Mouse (Mus musculus) granulocyte monocyte progenitor cell, adult 5-6 weeks (primary cell): ENCODE measurements at regions not wholly inside any gene's neighbourhood (a gene's known extent, or its start where the extent isn't known, plus 50 kb on each side); places are given as distances from the start of the nearest gene placed in this dataset.

Experiments
- ATAC-seq: replicated peaks from 2 replicates; pipeline ENCODE4 v1.8.0; 2016; ENCODE audit warnings: mild to moderate bottlenecking, moderate TSS enrichment, inconsistent platforms; ENCODE audit not compliant: poor library complexity, severe bottlenecking

DNA sequence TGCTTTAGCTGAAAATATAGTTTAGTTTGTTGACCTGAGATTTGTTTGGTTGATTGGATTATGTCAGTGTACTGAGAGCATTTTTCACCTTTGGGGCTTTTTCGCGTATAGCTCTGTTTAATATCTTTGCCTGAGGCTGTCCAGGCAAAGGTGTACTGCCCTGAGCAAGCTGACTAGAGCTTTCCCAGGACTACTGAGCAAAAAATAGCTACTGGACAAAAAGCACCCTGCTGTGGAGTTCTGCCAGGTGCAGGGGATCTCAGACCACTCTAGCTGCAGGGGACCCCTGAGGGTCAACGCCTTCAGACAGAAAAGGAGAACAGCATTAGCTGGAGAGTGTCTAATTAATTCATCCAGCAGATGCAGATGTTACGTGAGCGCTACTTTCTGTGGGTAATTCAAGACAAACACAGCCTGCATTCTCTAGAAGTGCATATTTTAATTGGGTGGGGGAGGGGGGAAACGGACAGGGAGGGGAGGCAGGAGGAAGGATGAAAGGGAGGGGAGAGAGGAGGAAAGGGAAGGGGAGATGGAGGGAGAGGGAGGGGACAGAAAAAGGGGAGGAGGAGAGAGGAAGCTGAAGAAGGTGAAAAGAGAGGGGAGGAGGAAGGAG lies 61.7 kb downstream of the Thnsl1 start:
- ATAC-seq: no peak

DNA sequence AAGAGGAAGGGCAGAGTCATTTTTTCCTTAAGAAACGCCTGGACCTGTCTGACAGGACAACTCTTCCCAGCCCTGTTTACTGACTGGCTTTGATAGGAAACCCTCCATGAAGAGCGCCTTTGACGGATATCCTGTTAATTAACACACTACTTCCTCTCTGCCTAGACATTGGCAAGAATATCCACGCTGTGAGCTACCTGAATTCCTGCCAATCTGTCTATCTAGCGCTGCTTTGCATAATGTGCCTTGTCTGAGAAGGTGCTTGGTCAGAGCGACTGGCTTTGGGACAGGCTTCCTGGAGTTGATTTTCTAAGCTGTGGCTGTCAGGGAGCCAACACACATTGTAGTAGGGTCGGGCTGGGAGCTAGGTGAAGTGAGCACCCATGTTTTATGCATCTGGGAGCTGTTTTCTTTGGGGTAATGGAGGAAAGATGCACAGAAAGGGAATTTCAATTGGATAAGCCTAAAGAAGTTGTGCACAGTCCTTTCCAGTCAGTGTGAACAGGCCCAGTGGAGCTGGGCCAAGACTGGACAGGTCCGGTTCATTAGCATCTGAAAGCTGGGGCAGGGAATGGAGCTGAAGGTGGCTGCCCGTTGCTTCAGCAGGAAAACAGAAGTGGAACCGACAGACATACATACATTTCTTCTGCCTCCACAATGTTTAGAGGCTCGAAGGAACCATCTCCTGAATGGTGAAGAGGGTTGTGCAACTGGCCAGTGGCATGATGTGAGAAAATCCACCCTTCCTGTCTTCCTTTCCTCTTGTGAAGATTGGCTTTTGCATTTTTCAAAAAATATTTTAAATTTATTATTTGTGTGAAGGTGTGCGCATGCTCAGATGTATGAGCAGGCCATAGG lies 64.7 kb downstream of the Thnsl1 start:
- peak; percentile 80 for ATAC-seq

DNA sequence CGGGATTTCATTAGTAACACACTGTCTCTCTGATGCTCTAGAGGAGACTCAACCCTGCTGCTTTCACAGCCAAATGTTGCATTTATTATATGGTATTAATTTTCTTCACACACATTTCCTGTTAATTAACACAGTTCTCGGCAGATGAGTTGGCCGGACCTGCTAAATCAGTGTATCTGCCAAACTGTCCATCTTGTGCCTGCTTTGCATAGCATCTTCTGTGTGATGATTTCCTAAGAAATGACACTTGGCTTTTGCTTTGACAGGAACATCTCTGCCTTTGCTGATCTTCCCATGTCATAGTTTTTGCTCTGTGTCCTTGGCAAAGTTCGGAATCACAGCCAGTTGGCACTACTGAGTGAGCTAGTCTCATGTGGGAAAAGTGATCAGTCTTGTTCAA lies 67.9 kb downstream of the Thnsl1 start:
- no peak for ATAC-seq

DNA sequence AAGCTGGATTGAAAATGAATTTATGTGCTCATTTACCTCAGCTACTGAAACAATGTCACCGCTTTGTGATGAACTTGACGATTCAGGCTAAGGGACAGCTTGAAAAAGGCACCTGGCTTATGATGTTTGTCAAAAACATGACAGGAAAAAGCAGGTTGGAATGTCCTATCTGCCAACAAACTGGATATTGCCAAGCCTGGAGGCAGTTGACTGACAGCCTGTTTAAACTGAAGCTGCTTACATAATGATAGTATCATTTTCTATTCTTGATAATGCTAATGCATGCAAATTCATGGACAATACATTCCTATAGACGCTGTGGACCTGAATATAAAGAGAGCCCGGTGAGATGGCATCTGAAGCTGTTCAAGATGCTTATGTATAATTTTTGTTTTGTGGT lies 69.8 kb downstream of the Thnsl1 start:
- no peak for ATAC-seq

DNA sequence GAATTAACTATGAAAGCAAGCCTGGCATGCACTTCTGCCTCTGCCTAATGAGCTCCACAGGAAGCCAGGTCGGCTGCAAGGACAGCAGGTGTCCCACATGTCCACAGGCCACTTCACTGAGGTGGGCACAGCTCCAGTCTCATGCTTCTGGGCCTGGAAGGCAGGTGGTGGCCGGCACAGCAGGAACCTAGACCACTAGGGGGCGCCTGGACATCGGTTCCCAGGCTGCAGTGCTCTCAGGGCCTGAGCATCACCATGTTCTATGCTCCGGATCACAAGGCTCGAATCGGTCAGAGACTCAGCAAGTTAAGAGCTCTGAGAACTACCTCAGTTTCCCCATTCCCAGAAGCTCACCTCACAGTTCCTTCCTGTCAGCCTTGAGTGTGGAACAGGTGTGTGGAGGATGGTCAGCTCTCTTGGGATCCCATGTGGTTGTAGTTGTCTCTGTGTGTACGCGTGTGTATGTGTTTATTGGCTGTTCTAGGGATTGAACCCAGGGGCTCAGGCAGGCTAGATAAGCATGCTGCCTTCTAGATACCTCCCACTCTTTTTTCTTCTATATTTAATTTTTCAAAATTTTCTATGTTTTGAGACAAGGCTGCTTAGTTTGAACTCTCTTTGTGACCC lies 75.4 kb downstream of the Thnsl1 start:
- ATAC-seq: peak; percentile 97

DNA sequence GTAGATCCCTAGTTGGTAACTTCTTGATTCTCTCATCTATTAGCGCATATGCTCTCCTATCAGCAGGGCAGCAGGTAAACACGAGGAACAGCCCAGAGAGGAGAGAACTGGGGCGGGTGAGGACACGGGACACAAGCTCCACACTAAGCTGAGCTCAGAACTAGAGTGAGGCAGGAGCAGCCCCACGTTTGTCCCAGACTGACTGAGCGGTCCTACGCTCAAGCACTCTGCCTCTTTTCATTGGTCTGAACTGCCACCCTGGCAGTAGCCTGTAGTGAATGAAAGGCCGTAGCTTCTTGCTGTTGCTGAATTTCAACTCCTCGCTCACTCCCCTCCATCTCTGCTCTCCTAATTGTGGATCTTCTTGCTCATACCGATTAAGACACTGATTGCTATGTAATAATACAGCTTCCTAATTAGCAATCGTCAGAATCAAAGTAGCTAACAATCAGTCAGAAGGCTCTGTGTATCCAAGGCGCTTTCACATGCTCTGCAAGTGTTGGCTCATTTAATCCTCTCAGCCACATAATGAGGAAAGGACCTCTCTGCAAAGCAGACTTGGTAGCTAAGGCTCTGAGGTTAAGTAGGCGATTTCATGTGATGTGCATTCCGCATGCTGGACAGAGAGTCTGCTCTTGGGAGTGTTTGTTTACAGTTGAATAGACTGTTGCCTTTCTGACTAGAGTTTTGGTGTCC lies 77.1 kb downstream of the Thnsl1 start:
- ATAC-seq: no peak

DNA sequence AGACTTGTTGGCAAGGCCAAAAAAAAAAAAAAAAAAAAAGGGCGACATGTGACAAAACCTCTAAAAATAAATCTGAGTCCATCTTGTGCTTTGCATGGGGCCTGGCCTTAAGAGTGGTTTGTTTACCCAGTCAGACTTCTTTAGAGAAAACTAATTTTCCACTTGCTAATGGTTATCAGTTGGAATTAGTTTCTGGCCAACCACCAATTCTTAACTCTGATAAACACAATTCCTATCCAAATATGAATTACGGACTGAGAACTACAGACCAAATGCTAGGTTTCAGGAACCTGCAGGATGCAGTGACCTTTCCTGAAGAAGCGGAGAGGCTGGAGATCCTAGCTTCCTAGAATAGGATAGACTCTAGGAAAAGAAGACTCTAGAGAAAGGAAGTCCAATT lies 79.4 kb downstream of the Thnsl1 start:
- no peak for ATAC-seq

DNA sequence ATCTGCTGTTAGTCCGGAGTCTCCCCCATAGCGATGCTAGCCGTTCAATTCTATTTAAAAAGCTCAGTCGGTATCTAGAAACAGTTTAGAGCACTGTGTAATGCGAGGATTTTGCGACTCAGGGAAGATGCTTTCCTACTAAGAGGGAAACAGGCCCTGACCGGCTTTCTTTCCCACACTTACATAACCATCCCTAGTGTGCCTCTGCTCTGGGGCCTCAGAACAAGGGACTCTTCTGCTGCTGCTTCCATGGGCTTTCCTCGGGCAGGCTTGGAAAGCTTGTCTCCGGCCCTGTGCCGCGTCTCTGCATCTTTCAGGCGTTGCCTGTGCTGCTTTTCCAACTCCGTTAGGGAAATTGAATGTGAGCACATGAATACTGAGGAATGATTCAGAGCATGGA lies 79.6 kb upstream of the Gpr158 start:
- no peak for ATAC-seq

DNA sequence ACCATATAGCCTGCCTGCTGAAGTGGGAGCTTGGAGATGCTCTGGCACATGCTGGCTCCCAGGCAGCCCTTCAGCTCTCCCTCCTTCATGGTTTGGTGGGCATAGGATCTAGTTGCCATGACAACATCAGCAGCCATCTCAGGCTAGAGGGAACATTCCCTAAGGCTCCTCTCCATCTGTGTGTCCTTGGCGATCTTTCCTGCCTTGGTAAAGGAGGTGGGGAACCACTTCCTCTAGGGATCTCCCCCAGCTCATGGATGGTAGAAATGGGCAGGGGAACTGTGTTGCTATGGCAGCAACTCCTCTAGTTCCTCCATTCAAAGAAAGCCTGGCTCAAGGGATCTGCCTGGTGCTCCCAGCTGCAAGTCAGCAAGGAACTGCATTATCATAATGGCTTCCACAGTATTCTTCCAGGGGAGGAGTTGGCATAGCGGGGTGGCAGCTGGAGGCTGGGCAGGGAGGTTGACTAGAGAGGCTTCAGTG lies 74.6 kb upstream of the Gpr158 start:
- ATAC-seq: no peak

DNA sequence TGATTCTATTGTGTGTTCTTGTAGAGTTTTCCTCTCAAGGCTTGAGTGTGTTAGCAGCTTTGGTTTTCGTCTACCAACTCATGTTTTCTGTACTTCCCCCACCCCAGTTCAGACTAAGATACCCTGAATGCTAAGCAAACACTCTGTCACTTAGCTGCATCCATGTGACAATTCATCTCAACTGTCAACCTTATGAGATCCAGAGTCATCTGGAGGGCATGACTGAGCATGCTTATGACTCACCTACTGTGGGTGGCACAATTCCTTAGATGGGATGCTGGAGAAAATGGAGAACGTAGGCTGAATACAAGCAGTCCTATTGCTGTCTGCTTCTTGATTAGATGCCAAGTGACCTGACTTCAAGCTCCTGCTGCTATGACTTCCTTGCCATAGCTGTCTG lies 73.3 kb upstream of the Gpr158 start:
- no peak for ATAC-seq

DNA sequence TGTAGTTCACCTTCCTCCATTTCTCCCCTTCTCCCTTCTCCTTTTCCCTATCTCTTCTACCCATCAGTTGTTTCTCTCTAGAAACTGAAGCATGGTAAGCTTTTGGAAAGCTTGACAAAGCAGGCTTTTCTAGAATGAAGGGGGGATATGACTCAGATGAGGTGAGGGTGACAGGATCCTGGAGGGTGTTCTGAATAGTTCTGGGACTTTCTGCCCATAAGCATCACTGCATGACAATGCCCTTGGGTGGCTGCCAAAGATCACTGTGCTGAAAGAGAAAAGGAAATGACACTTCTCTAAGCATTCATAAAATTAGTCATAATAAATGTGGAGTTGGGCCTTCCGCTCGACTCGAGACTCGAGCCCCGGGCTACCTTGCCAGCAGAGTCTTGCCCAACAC lies 67.7 kb upstream of the Gpr158 start:
- no peak for ATAC-seq
